Mouse (Mus musculus) monocyte, adult 59 days (primary cell): ENCODE measurements around the gene Olfr1049. TPM values are rescaled to one million over a fixed set of nuclear protein-coding genes. Genes with fewer than 3 reads are reported as not detected.

Experiments
- total RNA-seq, 2 experiments: library from RNA; stranded (reverse); gene quantifications; one replicate each; pipeline ENCODE4 v1.2.4; 2023

The Olfr1049 gene
- not detected for total RNA-seq

DNA sequence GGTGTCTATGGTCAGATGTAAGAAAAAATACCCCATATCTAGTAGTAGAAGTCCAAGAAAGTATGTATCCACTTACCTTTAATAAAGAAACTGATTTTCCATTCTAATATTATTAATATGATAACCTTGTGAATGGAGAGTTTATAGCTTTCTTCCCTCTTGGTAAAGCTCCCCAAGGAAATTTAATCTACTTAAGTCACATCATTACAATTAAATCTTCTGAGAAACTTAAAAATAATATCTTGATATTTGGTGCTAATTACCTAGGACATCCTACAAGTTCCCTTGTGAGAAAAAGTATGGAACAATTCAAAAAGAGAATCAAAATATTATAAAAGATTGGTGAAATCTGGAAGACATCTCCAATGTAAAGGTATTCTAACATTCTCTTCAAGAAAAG, at the start of gene Olfr1049:
Gene Olfr1049 (minus strand): TSS at position 101 of the 400 bp plus-strand sequence.

DNA sequence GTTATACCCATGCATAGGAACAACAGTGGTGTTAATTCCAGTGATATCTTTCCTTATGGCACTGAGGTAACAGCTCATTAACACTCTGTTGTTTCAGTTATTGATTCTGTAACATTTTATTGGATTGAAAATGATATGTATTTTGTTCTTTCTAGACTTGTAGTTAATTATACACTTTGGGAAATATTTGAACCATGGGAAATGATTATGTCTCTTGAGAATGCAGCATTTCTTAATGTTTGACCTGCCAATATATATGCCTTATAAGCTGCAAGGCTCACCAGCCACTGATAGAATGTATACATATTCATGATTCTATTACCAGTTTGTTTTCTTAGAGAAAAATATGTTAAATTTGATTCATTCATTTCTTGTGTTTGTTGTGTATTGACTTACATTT, 34.0 kb upstream of the Olfr1049 start, which contains the start of gene Olfr1052:
Gene Olfr1052 (plus strand): TSS at position 301 of the 400 bp plus-strand sequence.

DNA sequence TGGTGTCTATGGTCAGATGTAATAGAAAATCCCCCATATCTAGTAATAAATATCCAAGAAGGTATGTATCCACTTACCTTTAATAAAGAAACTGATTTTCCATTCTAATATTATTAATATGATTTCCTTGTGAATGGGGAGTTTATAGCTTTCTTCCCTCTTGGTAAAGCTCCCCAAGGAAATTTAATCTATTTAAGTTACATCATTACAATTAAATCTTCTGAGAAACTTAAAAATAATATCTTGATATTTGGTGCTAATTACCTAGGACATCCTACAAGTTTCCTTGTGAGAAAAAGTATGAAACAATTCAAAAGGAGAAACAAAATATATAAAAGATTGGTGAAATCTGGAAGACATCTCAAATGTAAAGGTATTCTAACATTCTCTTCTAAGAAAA, 20.9 kb upstream of the Olfr1049 start, which contains the start of gene Olfr1051:
Gene Olfr1051 (minus strand): TSS at position 101 of the 400 bp plus-strand sequence.

GRCm38 (mm10) chr2:86240189-86240588, 17.9 kb downstream of the Olfr1049 start, which contains the start of gene Olfr1048:
Gene Olfr1048 (minus strand): TSS chr2:86240289.

DNA sequence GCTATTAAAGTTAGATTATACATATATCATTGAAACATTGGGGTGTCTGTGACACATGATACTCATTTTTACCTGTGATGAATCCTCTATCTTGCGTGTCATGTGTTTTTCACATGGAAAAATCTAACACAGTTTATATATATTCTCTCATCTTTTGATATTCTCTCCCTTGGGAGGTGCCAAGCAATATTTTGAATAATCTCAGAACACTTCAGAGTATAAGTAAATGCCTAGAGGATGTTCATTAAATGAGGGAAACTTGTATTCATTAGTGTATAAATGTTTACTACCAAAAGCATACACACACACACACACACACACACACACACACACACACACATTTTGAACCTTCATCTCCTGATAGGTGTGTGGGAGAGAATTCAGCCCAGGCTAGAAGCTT, 26.8 kb downstream of the Olfr1049 start, which contains the start of gene Olfr1047:
Gene Olfr1047 (minus strand): TSS at position 101 of the 400 bp plus-strand sequence.

DNA sequence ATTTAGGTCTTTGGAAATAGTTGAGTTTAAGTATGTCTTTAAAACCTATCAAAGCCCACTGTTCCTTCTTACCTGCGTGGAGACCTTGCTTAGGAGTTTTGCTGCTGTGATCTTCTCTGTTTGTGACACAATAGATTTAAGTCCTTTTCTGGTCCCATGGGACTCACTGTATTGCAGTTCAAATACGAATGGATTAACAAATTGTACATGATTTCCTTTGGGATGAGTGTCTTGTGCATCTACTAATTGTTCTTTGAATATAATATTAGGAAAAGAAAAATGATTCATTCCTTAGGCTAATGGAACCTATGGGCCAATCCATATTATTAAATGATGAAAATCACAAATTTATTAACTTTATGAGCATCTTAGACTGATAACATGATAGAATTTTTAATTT, 38.9 kb downstream of the Olfr1049 start, which contains the start of gene Olfr1046:
Gene Olfr1046 (minus strand): TSS at position 101 of the 400 bp plus-strand sequence.

Other genes with a start within 250 kb of the Olfr1049 start
- gene Olfr1033, start 237.7 kb downstream of the Olfr1049 start, total RNA-seq, result not detected
- gene Olfr1034, start 212.5 kb downstream of the Olfr1049 start, total RNA-seq, result not detected
- not detected for gene Olfr1036, start 184.3 kb downstream of the Olfr1049 start, total RNA-seq
- not detected for gene Olfr1037, start 170.9 kb downstream of the Olfr1049 start, total RNA-seq
- not detected for gene Olfr1039, start 122.4 kb downstream of the Olfr1049 start, total RNA-seq
- gene Olfr1040, start 111.6 kb downstream of the Olfr1049 start, total RNA-seq, result not detected
- not detected for gene Olfr1042, start 96.5 kb downstream of the Olfr1049 start, total RNA-seq
- gene Olfr1043, start 90.8 kb downstream of the Olfr1049 start, total RNA-seq, result not detected
- not detected for gene Olfr1044, start 80.5 kb downstream of the Olfr1049 start, total RNA-seq
- gene Olfr52, start 72.6 kb downstream of the Olfr1049 start, total RNA-seq, result not detected
- gene Olfr1045, start 55.3 kb downstream of the Olfr1049 start, total RNA-seq, result not detected
- gene Olfr1046, start 39.0 kb downstream of the Olfr1049 start, total RNA-seq, result not detected
- not detected for gene Olfr1047, start 26.9 kb downstream of the Olfr1049 start, total RNA-seq
- gene Olfr1048, start 18.0 kb downstream of the Olfr1049 start, total RNA-seq, result not detected
- gene Olfr1051, start 20.8 kb upstream of the Olfr1049 start, total RNA-seq, result not detected
- gene Olfr1052, start 34.1 kb upstream of the Olfr1049 start, total RNA-seq, result not detected
- gene Olfr1053, start 57.0 kb upstream of the Olfr1049 start, total RNA-seq, result not detected
- gene Olfr1054, start 77.1 kb upstream of the Olfr1049 start, total RNA-seq, result not detected
- gene Olfr1055, start 92.0 kb upstream of the Olfr1049 start, total RNA-seq, result not detected
- gene Olfr1056, start 104.1 kb upstream of the Olfr1049 start, total RNA-seq, result not detected
- gene Olfr1057, start 120.1 kb upstream of the Olfr1049 start, total RNA-seq, result not detected
- not detected for gene Olfr1058, start 130.2 kb upstream of the Olfr1049 start, total RNA-seq
- gene Olfr1061, start 155.7 kb upstream of the Olfr1049 start, total RNA-seq, result not detected
- not detected for gene Olfr1062, start 168.4 kb upstream of the Olfr1049 start, total RNA-seq
- not detected for gene Olfr1065, start 192.3 kb upstream of the Olfr1049 start, total RNA-seq
- gene Olfr1066, start 197.9 kb upstream of the Olfr1049 start, total RNA-seq, result not detected
- gene Olfr228, start 229.1 kb upstream of the Olfr1049 start, total RNA-seq, result not detected